Mouse (Mus musculus) limb, embryonic 14.5 days (tissue): ENCODE measurements around the gene Pde8a. TPM values are rescaled to one million over a fixed set of nuclear protein-coding genes. Genes with fewer than 3 reads are reported as not detected.

Experiments
- ATAC-seq: fragments of 200-750 bp; cut with Nextera tagmentation; 2 replicates; pipeline ENCODE4 v1.8.0; 2017; ENCODE audit warnings: low read depth, moderate number of reproducible peaks, moderate TSS enrichment; ENCODE audit not compliant: low FRiP score
- DNase-seq: peaks from one replicate; pipeline ENCODE4 v3.0.0-alpha.2; 2015; ENCODE audit warnings: low spot score
- H3K27ac ChIP-seq: fragments of 300-500 bp; sonication (generic); replicated peaks from 2 replicates; pipeline ENCODE4 v1.5.1; 2014; ENCODE audit warnings: low read depth, mild to moderate bottlenecking, low read length, moderate library complexity, mixed read lengths
- H3K27me3 ChIP-seq: fragments of 300-500 bp; sonication (generic); 2 replicates; pipeline ENCODE4 v1.6.1; 2014; ENCODE audit warnings: low read length, mixed read lengths; ENCODE audit not compliant: control insufficient read depth, insufficient read depth
- H3K36me3 ChIP-seq: fragments of 300-500 bp; sonication (generic); 2 replicates; pipeline ENCODE4 v1.6.1; 2014; ENCODE audit warnings: mild to moderate bottlenecking, low read length, moderate library complexity, mixed read lengths; ENCODE audit not compliant: control insufficient read depth, insufficient read depth
- H3K4me1 ChIP-seq: fragments of 300-500 bp; sonication (generic); 2 replicates; pipeline ENCODE4 v1.6.1; 2014; ENCODE audit warnings: antibody characterized with exemption, low read length, mixed read lengths; ENCODE audit not compliant: control insufficient read depth, insufficient read depth
- H3K4me2 ChIP-seq: fragments of 300-500 bp; sonication (generic); replicated peaks from 2 replicates; pipeline ENCODE4 v1.6.1; 2014; ENCODE audit warnings: low read depth, mild to moderate bottlenecking, low read length, moderate library complexity; ENCODE audit not compliant: severe bottlenecking
- H3K4me3 ChIP-seq: fragments of 300-500 bp; sonication (generic); replicated peaks from 2 replicates; pipeline ENCODE4 v1.5.1; 2014; ENCODE audit warnings: low read length
- H3K9ac ChIP-seq: fragments of 300-500 bp; sonication (generic); 2 replicates; pipeline ENCODE4 v1.6.1; 2014; ENCODE audit warnings: mild to moderate bottlenecking, low read depth, low read length, moderate library complexity; ENCODE audit not compliant: severe bottlenecking
- H3K9me3 ChIP-seq: fragments of 300-500 bp; sonication (generic); 2 replicates; pipeline ENCODE4 v1.6.1; 2016; ENCODE audit warnings: low read length; ENCODE audit not compliant: control insufficient read depth
- POLR2A ChIP-seq: fragments of 200-500 bp; IDR thresholded peaks from 2 replicates; pipeline ENCODE4 v1.8.0; 2012; ENCODE audit warnings: inconsistent platforms, mild to moderate bottlenecking, moderate library complexity, borderline replicate concordance; ENCODE audit not compliant: insufficient read depth, insufficient read length; ENCODE audit errors: extremely low read depth
- WGBS: fragments of 180-500 bp; shearing (Covaris S2); extraction: QIAGEN DNeasy Blood & Tissue Kit; methylation state at CpG from one replicate; pipeline ENCODE4 v1.1.7; 2014; 5-methylcytosine and 5-hydroxymethylcytosine counted together
- polyA plus RNA-seq, 2 experiments: library from polyadenylated mRNA; depleted of rRNA in 1 of 2; stranded (reverse) in 1 of 2; unstranded in 1 of 2; fragments of >200 nt; fragmentation: Nextera tagmentation in 1 of 2; extraction: Ambion mirVana in 1 of 2; gene quantifications; 2 replicates each; pipeline versions ENCODE4 v1.2.1 to v1.2.3; 2012 to 2014

The Pde8a gene
- polyA plus RNA-seq, 2 experiments = 5.5 to 8.1 TPM

DNA sequence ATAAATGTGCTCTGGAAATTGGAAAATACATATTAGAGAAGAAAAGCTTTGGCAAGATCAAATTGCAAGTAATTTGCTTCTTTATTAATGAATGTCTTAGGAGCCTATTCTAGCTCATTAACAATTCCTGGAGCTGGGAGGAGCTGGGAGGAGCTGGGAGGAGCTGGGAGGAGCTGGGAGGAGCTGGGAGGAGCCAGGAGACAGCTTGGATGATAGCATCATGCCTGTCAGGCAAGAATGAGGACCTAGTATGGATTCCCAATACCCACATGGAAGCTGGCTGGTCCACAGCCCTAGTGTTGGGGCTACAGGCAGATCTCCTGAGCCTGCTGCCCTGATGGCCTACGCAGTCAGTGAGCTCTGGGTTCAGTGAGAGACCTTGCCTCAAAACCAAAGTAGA lies 2.6 kb downstream of the Pde8a start:
- H3K27ac ChIP-seq = no peak overlapping the region

DNA sequence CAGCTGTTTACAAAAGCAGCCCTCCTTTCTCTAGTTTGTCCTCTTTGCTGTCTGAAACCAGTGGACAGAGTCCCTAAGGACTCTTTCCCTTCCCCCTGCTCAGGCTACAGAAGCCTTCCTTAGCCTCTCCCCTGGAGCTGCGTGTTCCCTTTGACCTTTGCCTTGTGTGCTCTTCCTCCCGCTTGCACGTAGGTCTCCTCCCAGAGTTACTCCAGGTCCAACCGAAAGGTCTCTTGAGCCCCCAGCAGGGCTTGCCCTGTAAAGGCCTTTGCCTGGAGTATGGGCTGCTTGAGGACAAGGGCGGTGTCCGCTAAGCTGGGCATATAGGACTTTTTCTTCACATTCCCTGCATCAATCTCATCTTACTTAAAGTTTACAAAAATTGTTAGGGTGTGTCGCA lies 5.9 kb downstream of the Pde8a start:
- Histone ChIP-seq H3K4me2 (no peak overlapping the region), H3K4me1 (no peaks in the 10 kb centered on the region), H3K27ac (no peak overlapping the region), H3K4me3 (no peak overlapping the region), H3K36me3 (no peaks in the 10 kb centered on the region), H3K9me3 (no peaks in the 10 kb centered on the region), H3K27me3 (peaks cover 9% of the 10 kb centered on the region; the same call in 1 of the 2 replicates), H3K9ac (no peak overlapping the region)
- ATAC-seq (no peak), DNase-seq (no peak)
- TF ChIP-seq POLR2A = no peak
- WGBS = 61% methylated on average over 7 of the region's 7 CpGs

More for the DNA sequence above, 2.6 kb downstream of the Pde8a start:
- ATAC-seq (no peak), DNase-seq (no peak)
- H3K9me3 ChIP-seq = no peaks in the 10 kb centered on the region
- no peak overlapping the region for H3K4me3 ChIP-seq
- 70% methylated on average over 1 of the region's 1 CpGs for WGBS
- no peak overlapping the region for H3K4me2 ChIP-seq
- H3K9ac ChIP-seq = no peak overlapping the region
- no peaks in the 10 kb centered on the region for H3K36me3 ChIP-seq
- H3K4me1 ChIP-seq = no peaks in the 10 kb centered on the region
- TF ChIP-seq POLR2A = no peak
- H3K27me3 ChIP-seq = peaks cover 36% of the 10 kb centered on the region

DNA sequence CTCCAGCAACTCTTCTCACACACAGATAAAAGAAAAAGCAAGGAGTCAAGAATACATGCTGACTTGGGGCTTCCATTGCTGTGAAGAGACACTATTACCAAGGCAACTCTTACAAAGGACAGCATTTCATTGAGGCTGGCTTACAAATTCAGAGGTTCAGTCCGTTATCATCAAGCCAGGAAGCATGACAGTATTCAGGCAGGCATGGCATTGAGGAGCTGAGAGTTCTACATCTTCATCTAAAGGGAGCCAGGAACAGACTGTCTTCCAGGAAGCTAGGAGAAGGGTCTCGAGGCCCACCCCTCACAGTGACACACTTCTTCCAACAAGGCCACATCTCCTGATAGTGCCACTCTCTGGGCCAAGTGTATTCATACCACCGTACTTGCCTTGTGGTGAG lies 7.0 kb downstream of the Pde8a start:
- Histone ChIP-seq H3K4me3 (no peak overlapping the region), H3K9ac (no peak overlapping the region), H3K27me3 (peaks cover 5% of the 10 kb centered on the region; the same call in 1 of the 2 replicates), H3K36me3 (no peaks in the 10 kb centered on the region), H3K9me3 (no peaks in the 10 kb centered on the region), H3K4me2 (no peak overlapping the region), H3K27ac (no peak overlapping the region), H3K4me1 (no peaks in the 10 kb centered on the region)
- WGBS = 77% methylated on average over 3 of the region's 3 CpGs
- ATAC-seq (no peak), DNase-seq (no peak)
- TF ChIP-seq POLR2A = no peak

DNA sequence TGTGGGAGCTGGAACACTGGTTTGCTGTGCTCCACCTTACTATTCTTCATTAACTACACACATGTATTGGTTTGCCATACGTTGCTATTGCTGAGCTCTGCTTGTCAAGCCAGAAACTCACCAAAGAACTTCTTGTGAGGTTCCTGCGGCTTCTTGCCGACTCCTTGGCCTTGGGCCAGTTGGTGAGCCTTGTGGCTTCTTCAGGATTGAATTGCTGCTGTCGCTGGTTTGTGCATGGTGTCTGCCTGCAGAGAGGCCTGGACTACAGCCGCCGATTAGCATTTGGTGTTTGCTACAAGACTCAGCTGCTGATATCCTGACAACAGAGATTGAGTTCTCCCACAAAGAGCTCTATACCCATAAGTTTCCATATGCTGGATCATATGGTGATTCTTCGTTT lies 10.9 kb downstream of the Pde8a start:
- no peaks in the 10 kb centered on the region for H3K36me3 ChIP-seq
- no peaks in the 10 kb centered on the region for H3K4me1 ChIP-seq
- WGBS = 85% methylated on average over 7 of the region's 7 CpGs
- H3K4me3 ChIP-seq = no peak overlapping the region
- no peak for ATAC-seq
- no peak for TF ChIP-seq POLR2A
- H3K27ac ChIP-seq = no peak overlapping the region
- H3K27me3 ChIP-seq = no peaks in the 10 kb centered on the region
- DNase-seq = no peak
- H3K4me2 ChIP-seq = no peak overlapping the region
- no peak overlapping the region for H3K9ac ChIP-seq
- H3K9me3 ChIP-seq = no peaks in the 10 kb centered on the region

DNA sequence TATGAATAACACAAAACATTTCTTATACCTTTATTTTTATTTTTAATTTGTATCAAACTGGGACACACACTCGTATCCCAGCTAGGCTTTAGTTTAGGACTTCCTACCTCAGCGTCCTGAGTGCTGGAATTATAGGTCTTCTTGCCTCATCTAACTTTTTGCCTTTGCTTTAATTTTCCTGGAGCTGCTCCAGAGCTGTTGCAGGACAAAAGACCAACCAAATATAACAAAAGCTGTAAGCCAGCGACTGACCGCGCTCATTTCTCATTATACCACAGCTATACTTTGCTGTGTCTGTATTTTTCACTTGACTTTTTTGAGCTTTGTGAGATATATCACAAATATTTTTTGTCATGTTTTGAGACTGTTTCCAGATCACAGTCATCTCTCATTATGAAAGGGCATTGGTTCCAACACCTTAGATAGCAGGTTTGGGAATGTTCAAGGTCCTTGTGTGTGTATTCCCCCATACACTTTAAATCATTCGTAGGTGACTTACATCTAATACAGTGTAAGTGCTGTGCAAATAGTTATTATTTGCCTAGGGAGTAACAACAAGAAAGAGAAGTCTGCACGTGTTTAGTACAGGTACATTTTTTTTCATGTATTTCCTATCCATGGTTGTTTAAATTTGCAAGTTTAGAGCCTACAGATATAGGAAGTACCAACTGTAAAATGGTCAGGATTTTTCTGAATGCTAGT lies 16.8 kb downstream of the Pde8a start:
- ATAC-seq = no peak
- H3K27ac ChIP-seq = no peak overlapping the region
- TF ChIP-seq POLR2A = no peak
- no peaks in the 10 kb centered on the region for H3K9me3 ChIP-seq
- no peak for DNase-seq
- H3K36me3 ChIP-seq = no peaks in the 10 kb centered on the region
- no peaks in the 10 kb centered on the region for H3K4me1 ChIP-seq
- H3K4me3 ChIP-seq = no peak overlapping the region
- H3K9ac ChIP-seq = no peak overlapping the region
- 88% methylated on average over 7 of the region's 7 CpGs for WGBS
- H3K27me3 ChIP-seq = no peaks in the 10 kb centered on the region
- no peak overlapping the region for H3K4me2 ChIP-seq
